Mouse (Mus musculus) thymus, postnatal 14 days (tissue): ENCODE measurements at regions not wholly inside any gene's neighbourhood (a gene's known extent, or its start where the extent isn't known, plus 50 kb on each side); places are given as distances from the start of the nearest gene placed in this dataset.
"Not testable (repeated sequence)": the region's sequence is repeated elsewhere in the genome, so short reads cannot be mapped to it uniquely, and the experiment has no call there.

Source experiments
- DNase-seq: peaks from one replicate; pipeline ENCODE4 v3.0.0; 2021

DNA sequence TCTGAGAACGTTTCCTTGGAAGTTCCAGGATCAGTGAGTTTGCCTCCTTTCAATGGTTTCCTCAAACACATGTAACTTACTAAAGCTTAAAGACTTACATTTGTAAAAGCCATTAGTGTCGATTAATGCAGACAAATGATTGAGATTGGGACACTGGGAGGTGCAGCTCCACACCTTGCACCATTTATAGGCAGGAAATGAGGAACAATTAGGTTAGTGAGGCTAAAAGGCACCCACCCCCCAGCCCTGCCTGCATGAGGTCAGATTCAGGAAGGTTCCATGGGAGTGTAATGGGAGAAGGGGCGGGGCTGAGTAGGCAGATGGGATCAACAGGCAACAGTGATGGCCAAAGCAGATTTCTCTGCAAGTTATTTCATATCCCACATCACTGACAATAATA lies 131.1 kb upstream of the Gm12728 start:
- DNase-seq: no peak

DNA sequence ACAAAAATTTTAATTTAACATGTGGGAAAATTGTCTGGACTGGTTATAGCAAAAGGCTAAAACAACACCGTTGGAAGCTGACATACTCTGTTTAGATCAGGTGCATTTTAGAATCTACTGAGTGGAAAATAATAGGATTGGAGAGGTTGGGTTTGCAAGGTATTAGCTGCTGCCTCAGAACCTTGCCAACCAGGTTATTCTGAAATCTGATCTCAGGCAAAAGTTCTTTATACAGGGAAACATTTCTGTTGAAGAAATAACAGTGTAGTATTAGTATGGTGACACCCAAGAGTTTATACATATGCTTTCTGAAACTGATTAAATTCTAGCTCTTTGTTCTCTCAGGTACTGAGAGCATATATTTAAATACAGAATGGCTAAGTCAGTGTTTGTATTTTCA lies 113.0 kb upstream of the Gm12728 start:
- no peak for DNase-seq

DNA sequence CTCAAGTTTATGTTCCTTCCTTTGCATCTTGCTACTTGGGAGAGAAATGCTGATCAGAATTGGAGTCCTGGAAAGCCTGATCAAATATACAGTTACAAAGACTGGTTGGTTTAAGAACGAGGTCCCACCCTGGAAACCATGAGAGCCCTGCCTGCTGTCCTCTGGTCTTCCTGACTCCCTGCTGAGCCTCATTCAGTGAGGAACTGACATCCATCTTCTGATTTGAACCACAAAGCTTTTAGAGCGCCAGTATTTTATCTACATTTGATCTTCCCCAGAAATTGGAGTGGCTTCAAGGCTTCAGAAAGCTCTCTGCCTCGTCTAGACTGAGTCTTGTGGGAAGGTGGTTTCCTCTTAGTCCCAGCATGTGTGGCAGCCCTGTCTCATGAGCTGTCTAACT lies 99.0 kb upstream of the Gm12728 start:
- no peak for DNase-seq

DNA sequence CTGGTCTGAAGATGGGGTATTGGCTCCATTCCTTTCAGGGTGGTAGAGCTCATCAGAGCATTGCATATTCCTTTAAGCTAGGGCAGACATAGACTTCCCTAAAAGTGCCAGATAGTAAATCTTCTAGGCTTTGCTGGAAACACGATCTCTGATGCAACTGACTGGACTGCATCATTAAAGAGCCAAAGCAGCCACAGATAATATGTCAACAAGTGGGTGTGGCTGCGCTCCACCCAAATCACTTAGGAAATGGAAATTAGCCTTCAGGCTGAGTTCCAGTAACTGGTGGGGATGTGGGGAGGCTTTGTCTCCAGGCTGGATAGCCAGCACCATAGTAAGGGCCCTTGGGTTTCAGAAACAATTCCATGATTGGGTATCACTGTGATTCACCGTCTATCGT lies 97.3 kb upstream of the Gm12728 start:
- no peak for DNase-seq

DNA sequence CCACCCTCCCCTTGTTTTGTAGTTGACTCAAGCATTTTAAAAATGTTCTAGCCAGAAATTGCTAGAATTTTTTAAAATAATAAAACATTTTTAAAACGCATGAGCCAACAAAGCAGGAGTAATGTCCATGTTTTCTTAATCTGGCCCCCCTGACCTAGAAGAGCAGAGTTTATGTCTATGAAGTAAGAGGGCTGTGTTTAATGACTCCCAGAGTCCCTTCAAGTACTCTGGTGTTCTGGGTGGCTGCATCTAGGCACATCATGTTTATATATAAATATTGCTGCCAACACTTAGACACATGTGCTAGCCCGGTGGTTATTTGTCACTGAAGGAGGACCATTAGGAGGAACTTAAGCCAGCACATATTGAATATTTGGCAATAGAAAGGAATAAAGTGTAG lies 93.8 kb upstream of the Gm12728 start:
- DNase-seq: no peak

DNA sequence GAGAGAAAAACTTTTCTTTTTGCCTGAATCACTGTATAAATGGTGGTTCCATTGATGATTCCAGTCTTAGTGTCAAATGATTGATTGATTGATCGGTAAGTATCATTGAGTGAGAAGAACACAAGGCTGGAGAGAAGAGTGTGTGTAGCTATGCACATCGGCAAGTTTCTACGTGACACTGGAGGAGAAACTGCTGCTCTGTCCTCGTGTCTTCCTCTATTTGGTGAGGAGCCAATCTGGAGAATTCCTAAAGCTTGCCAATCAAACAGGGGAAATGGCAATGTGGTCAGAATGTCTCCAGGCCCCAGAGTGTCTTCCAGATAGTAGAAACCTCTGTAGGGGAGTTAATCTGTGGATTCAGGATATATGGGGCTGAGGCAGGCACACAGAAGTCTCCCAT lies 92.5 kb upstream of the Gm12728 start:
- DNase-seq: no peak

DNA sequence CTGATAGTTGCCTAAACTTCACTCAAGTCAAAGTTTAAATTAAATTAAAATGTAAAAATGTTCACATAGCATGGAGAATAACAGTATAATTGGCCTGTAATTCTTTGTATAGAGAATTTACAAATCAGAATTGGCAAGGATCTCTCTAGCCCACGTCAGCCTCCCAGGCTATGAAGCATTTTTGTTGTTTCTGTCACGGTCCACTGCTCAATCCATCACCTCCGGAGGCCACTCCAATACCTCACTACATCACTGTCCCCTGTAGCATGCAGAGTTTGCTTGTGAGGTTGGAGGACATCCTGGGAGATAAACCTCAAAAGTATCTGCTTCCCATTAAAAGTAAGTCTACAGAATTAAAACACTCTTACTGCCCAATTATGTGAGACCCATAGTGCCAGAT lies 87.6 kb upstream of the Gm12728 start:
- DNase-seq: no peak

DNA sequence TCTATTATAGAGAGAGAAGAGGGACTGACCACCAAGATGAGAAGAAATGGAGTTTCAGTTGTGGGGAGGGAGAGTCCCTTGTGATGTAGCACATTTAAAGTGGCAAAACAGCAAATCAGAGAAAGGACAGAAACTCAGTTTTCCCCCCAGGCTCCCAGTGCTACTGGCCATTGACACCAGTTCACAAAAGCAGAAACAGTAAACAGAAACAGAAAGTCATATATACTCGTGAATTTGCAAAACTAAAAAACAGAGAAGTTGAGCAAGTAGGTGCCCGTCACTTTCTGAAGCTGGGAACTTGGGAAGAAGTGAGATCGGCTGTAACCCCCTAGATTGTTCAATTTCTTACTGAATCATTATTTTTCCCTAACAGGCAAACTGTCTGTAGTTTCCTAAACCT lies 86.3 kb upstream of the Gm12728 start:
- no peak for DNase-seq

DNA sequence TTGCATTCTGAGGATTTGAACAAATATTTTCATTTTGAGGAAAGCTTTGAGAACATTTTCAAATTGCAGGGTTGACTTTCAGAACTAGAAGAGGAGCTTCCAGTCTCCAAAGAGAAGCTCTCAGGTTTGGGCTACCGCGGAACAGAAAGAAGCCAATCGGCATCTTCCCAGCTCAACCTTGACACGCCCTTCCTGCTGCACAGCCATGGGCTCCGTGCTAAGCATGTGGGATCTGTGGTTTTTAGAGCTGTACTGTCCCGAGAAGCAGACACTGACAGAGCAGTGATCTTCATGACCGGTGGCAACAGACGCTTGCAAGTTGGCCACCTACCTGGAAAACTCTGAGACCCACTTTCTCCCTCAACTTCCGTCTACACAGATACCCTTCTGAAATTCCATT lies 85.4 kb upstream of the Gm12728 start:
- no peak for DNase-seq

DNA sequence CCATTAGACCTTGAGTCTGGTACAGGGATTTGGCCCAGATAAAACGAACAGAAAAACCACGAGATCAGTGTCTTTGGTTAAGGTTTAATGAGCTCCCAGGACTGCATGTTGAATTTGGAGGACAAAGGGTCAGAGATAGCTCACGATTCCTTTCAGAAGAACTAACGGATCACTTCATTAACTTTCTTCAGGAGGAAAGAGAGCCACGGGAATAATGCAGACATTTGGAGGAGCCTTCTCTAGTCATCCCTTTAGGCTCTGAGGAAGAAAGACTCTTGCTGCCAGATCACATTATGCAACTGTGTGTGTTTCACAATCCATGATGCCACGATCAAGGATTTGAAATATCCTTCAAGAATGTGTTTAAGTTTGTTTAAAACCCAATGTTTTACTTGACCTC lies 83.7 kb upstream of the Gm12728 start:
- DNase-seq: no peak

DNA sequence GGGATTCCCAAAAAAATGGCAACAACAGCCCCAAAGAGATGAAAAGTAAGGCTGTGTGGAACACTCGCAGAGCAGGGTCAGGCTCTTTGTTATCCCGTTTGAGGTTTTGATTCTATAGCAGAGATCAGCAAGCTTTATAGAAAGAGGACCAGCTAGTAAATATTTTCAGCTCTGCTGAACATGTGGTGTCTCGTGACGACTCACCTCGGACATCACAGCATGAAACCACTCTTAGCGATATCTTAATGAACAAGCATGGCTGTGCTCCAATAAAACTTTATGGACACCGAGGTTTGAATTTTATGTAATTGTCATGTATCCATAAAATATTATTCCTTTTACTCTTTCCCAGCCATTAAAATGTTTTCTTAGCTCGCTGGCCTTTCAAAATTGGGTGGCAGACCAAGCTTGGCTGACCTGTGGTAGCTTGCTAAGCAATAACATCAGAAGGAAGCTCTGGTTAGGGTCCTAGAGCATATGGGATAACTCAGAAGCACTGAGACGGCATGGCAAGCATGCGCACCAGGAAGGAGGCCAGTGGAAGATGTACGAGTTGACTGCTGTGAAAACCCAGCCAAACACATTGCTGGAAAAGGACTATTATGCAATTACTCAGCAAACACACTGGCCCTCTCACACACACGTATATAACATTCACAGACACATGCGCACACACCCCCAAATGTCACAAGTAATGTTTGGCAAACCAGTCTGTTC lies 81.4 kb upstream of the Gm12728 start:
- DNase-seq: no peak

DNA sequence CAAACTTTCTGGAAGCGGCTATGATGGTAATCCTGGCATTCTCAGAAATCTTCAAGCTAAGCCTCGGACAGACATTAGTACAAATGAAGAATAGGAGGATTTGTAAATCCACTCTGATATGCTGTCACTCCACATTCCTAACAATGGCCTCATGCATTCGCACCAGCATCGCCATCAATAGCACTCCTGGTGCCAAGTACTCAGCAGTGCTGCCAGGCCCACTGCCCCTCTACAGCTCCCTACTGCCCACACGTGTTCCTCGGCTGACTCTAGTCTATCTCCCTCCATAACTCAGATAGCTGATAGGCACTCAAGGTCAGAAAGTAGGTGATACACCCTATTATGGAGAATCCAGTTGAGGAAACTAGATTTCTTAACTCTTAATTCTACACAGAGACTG lies 75.7 kb upstream of the Gm12728 start:
- DNase-seq: no peak

DNA sequence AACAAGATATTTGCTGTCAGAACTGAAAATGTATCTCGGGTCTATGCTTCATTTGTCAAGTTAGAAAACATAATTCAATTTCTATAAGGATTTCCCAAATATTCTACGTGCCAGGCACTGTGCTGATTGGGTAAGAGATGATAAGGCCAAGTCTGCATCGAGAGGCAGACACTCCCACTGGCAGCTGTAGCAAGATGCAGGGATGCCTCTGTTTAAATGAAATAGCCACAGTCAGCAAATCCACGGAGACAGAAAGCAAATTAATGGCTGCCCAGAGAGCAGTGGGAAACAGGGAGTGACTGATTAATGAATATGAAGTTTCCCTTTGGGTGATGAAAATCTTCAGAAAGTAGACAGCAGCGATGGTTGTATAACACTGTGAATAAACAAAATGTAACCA lies 71.6 kb upstream of the Gm12728 start:
- DNase-seq: no peak

DNA sequence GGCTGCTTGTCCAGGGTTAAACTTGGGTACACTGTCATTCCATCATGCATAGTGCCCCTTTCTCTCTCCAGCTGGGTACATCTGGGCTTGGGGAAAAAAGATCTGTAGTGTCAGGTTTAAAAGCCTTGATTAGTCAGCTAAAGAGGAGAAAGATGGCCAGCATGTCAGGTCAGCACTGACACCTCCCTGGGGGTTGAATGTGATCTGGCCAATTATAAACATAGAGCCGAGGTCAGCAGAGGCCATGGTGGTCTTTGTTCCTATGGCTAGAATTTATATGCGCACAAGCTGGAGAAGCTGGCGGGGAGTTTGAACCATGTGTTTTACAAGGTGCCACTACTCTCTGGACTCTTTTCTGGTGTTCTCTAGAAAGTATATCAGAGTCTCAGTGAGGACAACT lies 61.0 kb upstream of the Gm12728 start:
- no peak for DNase-seq

DNA sequence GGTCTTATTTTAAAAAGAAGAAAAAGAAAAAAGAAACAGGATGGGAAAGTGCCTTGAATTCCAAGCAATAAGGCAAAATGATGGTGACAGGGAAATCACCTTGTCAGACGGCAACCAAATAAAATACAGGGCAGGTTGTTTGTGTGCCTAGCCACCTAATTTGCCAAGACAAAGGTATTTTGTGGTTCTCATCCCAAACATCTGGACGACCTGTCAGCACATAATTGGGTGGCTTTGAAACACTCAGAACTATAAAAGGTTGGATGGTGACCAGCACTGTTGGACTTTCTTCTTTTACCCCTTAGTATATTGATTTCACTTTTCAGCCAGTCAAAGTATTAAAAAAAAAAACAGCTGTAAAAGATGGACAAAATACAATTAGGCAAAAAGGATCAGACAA lies 58.8 kb upstream of the Gm12728 start:
- no peak for DNase-seq

DNA sequence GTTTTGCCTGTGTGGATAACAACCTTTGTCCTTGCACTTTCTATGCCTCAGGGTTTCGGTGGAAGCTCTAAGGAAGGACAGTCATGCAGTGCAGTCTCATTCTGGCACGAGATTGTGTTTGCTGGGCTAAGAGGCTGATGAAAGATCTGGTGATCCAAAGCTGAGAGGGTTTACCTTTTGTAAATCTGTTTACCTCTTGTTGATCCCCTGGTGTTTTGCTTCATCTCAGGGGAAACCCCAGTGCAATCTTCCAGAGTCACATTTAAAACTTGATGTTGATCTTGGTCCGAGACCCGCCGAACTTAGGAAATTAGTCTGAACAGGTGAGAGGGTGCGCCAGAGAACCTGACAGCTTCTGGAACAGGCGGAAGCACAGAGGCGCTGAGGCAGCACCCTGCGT lies 54.6 kb upstream of the Gm12728 start:
- DNase-seq: not testable (repeated sequence)
